Mouse (Mus musculus) limb, embryonic 12.5 days (tissue): ENCODE measurements around the gene Basp1. TPM values are rescaled to one million over a fixed set of nuclear protein-coding genes. Genes with fewer than 3 reads are reported as not detected.

Source experiments
- ATAC-seq: fragments of 200-750 bp; cut with Nextera tagmentation; 2 replicates; pipeline ENCODE4 v1.8.0; 2017; ENCODE audit warnings: low read depth, moderate TSS enrichment; ENCODE audit not compliant: insufficient number of reproducible peaks, insufficient read depth, low FRiP score, low TSS enrichment
- H3K27ac ChIP-seq: fragments of 300-500 bp; sonication (generic); 2 replicates; pipeline ENCODE4 v1.5.1; 2016; ENCODE audit warnings: mild to moderate bottlenecking, moderate library complexity
- H3K27me3 ChIP-seq: fragments of 300-500 bp; sonication (generic); 2 replicates; pipeline ENCODE4 v1.6.1; 2016; ENCODE audit warnings: mild to moderate bottlenecking, moderate library complexity
- H3K36me3 ChIP-seq: fragments of 300-500 bp; sonication (generic); 2 replicates; pipeline ENCODE4 v1.6.1; 2016; ENCODE audit warnings: mild to moderate bottlenecking, moderate library complexity
- H3K4me1 ChIP-seq: fragments of 300-500 bp; sonication (generic); replicated peaks from 2 replicates; pipeline ENCODE4 v1.6.1; 2016
- H3K4me2 ChIP-seq: fragments of 300-500 bp; sonication (generic); 2 replicates; pipeline ENCODE4 v1.6.1; 2016; ENCODE audit warnings: mild to moderate bottlenecking, moderate library complexity
- H3K4me3 ChIP-seq: fragments of 300-500 bp; sonication (generic); replicated peaks from 2 replicates; pipeline ENCODE4 v1.5.1; 2016; ENCODE audit warnings: mild to moderate bottlenecking
- H3K9ac ChIP-seq: fragments of 300-500 bp; sonication (generic); replicated peaks from 2 replicates; pipeline ENCODE4 v1.6.1; 2016; ENCODE audit warnings: mild to moderate bottlenecking, moderate library complexity
- H3K9me3 ChIP-seq: fragments of 300-500 bp; sonication (generic); 2 replicates; pipeline ENCODE4 v1.6.1; 2016; ENCODE audit warnings: mild to moderate bottlenecking, moderate library complexity
- WGBS: fragments of 180-500 bp; shearing (Covaris S2); methylation state at CpG from one replicate; pipeline ENCODE4 v1.1.7; 2016; 5-methylcytosine and 5-hydroxymethylcytosine counted together
- polyA plus RNA-seq: library from polyadenylated mRNA; unstranded; fragments of >200 nt; fragmentation: Nextera tagmentation; extraction: Ambion mirVana; gene quantifications from 2 replicates; pipeline ENCODE4 v1.2.1, GENCODE M21; 2016

Basp1 gene
- polyA plus RNA-seq, 1 experiment from 2014 or later, result 113 TPM

GRCm38 (mm10) chr15:25364160-25364818 lies 49.3 kb downstream of the Basp1 start:
- H3K36me3 ChIP-seq, result peaks cover 14% of the 10 kb centered on the region; the same call in 1 of the 2 replicates
- peak overlapping the region; percentile 65 for H3K9ac ChIP-seq
- H3K4me2 ChIP-seq, result peak overlapping the region; percentile 58
- no peak overlapping the region for H3K27ac ChIP-seq
- H3K9me3 ChIP-seq, result no peaks in the 10 kb centered on the region
- no peaks in the 10 kb centered on the region for H3K27me3 ChIP-seq
- peak; percentile 7; the same call in 1 of the 2 replicates for ATAC-seq
- WGBS, result 19% methylated on average over 97 of the region's 97 CpGs
- H3K4me3 ChIP-seq, result peak overlapping the region; percentile 35
- H3K4me1 ChIP-seq, result peaks cover 11% of the 10 kb centered on the region

GRCm38 (mm10) chr15:25363636-25364035 lies 49.9 kb downstream of the Basp1 start:
- WGBS, result 93% methylated on average over 9 of the region's 9 CpGs
- peak overlapping the region; percentile 58; the same call in 1 of the 2 replicates for H3K4me2 ChIP-seq
- no peaks in the 10 kb centered on the region for H3K27me3 ChIP-seq
- H3K4me3 ChIP-seq, result no peak overlapping the region
- peaks cover 14% of the 10 kb centered on the region; the same call in 1 of the 2 replicates for H3K36me3 ChIP-seq
- peaks cover 11% of the 10 kb centered on the region for H3K4me1 ChIP-seq
- no peak overlapping the region for H3K27ac ChIP-seq
- no peak overlapping the region for H3K9ac ChIP-seq
- no peaks in the 10 kb centered on the region for H3K9me3 ChIP-seq
- no peak for ATAC-seq

- ATAC-seq, result no peak
- Histone ChIP-seq H3K36me3 (peaks cover 14% of the 10 kb centered on the region; the same call in 1 of the 2 replicates), H3K9ac (no peak overlapping the region), H3K27me3 (no peaks in the 10 kb centered on the region), H3K27ac (no peak overlapping the region), H3K4me2 (no peak overlapping the region), H3K4me1 (peaks cover 11% of the 10 kb centered on the region), H3K4me3 (no peak overlapping the region), H3K9me3 (no peaks in the 10 kb centered on the region)
- WGBS, result 57% methylated on average over 5 of the region's 5 CpGs
Observed at GRCm38 (mm10) chr15:25360825-25361224, 52.7 kb downstream of the Basp1 start.

- no peak overlapping the region for H3K4me3 ChIP-seq
- no peak for ATAC-seq
- H3K9ac ChIP-seq, result no peak overlapping the region
- 50% methylated on average over 14 of the region's 14 CpGs for WGBS
- H3K4me1 ChIP-seq, result no peaks in the 10 kb centered on the region
- no peak overlapping the region for H3K4me2 ChIP-seq
- no peaks in the 10 kb centered on the region for H3K27me3 ChIP-seq
- no peaks in the 10 kb centered on the region for H3K9me3 ChIP-seq
- H3K27ac ChIP-seq, result no peak overlapping the region
- peaks cover 2% of the 10 kb centered on the region; the same call in 1 of the 2 replicates for H3K36me3 ChIP-seq
Observed at GRCm38 (mm10) chr15:25358680-25359097, 54.9 kb downstream of the Basp1 start.

- no peaks in the 10 kb centered on the region for H3K36me3 ChIP-seq
- no peaks in the 10 kb centered on the region for H3K4me1 ChIP-seq
- H3K9me3 ChIP-seq, result no peaks in the 10 kb centered on the region
- H3K4me3 ChIP-seq, result no peak overlapping the region
- no peak for ATAC-seq
- H3K27me3 ChIP-seq, result no peaks in the 10 kb centered on the region
- no peak overlapping the region for H3K27ac ChIP-seq
- 93% methylated on average over 5 of the region's 5 CpGs for WGBS
- H3K9ac ChIP-seq, result no peak overlapping the region
- no peak overlapping the region for H3K4me2 ChIP-seq
Observed at GRCm38 (mm10) chr15:25355339-25355738, 58.2 kb downstream of the Basp1 start.

- Histone ChIP-seq H3K27ac (no peak overlapping the region), H3K4me1 (no peaks in the 10 kb centered on the region), H3K4me2 (no peak overlapping the region), H3K9ac (no peak overlapping the region), H3K36me3 (no peaks in the 10 kb centered on the region), H3K27me3 (no peaks in the 10 kb centered on the region), H3K9me3 (no peaks in the 10 kb centered on the region), H3K4me3 (no peak overlapping the region)
- 80% methylated on average over 6 of the region's 6 CpGs for WGBS
- no peak for ATAC-seq
Observed at GRCm38 (mm10) chr15:25354738-25355137, 58.8 kb downstream of the Basp1 start.

GRCm38 (mm10) chr15:25353498-25353897 lies 60.1 kb downstream of the Basp1 start:
- WGBS, result 82% methylated on average over 6 of the region's 6 CpGs
- H3K4me1 ChIP-seq, result no peaks in the 10 kb centered on the region
- H3K4me2 ChIP-seq, result no peak overlapping the region
- no peak for ATAC-seq
- no peak overlapping the region for H3K9ac ChIP-seq
- no peak overlapping the region for H3K4me3 ChIP-seq
- no peak overlapping the region for H3K27ac ChIP-seq
- H3K27me3 ChIP-seq, result no peaks in the 10 kb centered on the region
- no peaks in the 10 kb centered on the region for H3K9me3 ChIP-seq
- H3K36me3 ChIP-seq, result no peaks in the 10 kb centered on the region

GRCm38 (mm10) chr15:25343263-25343662 lies 70.3 kb downstream of the Basp1 start:
- no peaks in the 10 kb centered on the region for H3K4me1 ChIP-seq
- H3K36me3 ChIP-seq, result no peaks in the 10 kb centered on the region
- no peaks in the 10 kb centered on the region for H3K9me3 ChIP-seq
- no peak overlapping the region for H3K4me3 ChIP-seq
- H3K27ac ChIP-seq, result no peak overlapping the region
- no peak overlapping the region for H3K4me2 ChIP-seq
- H3K27me3 ChIP-seq, result no peaks in the 10 kb centered on the region
- ATAC-seq, result no peak
- 80% methylated on average over 6 of the region's 6 CpGs for WGBS
- no peak overlapping the region for H3K9ac ChIP-seq

GRCm38 (mm10) chr15:25335277-25335676 lies 78.3 kb downstream of the Basp1 start:
- H3K4me1 ChIP-seq, result no peaks in the 10 kb centered on the region
- WGBS, result 87% methylated on average over 11 of the region's 11 CpGs
- ATAC-seq, result no peak
- H3K9ac ChIP-seq, result no peak overlapping the region
- no peak overlapping the region for H3K4me3 ChIP-seq
- no peaks in the 10 kb centered on the region for H3K9me3 ChIP-seq
- no peak overlapping the region for H3K4me2 ChIP-seq
- no peak overlapping the region for H3K27ac ChIP-seq
- no peaks in the 10 kb centered on the region for H3K27me3 ChIP-seq
- no peaks in the 10 kb centered on the region for H3K36me3 ChIP-seq

- Histone ChIP-seq H3K4me1 (no peaks in the 10 kb centered on the region), H3K36me3 (no peaks in the 10 kb centered on the region), H3K27me3 (no peaks in the 10 kb centered on the region), H3K27ac (no peak overlapping the region), H3K9ac (no peak overlapping the region), H3K9me3 (no peaks in the 10 kb centered on the region), H3K4me2 (no peak overlapping the region), H3K4me3 (no peak overlapping the region)
- no peak for ATAC-seq
- WGBS, result 73% methylated on average over 16 of the region's 16 CpGs
Observed at GRCm38 (mm10) chr15:25331877-25332445, 81.6 kb downstream of the Basp1 start.

- H3K36me3 ChIP-seq, result no peaks in the 10 kb centered on the region
- 79% methylated on average over 4 of the region's 4 CpGs for WGBS
- H3K27me3 ChIP-seq, result no peaks in the 10 kb centered on the region
- no peak overlapping the region for H3K4me2 ChIP-seq
- no peak overlapping the region for H3K9ac ChIP-seq
- no peak overlapping the region for H3K27ac ChIP-seq
- no peaks in the 10 kb centered on the region for H3K4me1 ChIP-seq
- H3K9me3 ChIP-seq, result no peaks in the 10 kb centered on the region
- no peak overlapping the region for H3K4me3 ChIP-seq
- ATAC-seq, result no peak
Observed at GRCm38 (mm10) chr15:25330946-25331345, 82.6 kb downstream of the Basp1 start.

- Histone ChIP-seq H3K27ac (no peak overlapping the region), H3K4me3 (no peak overlapping the region), H3K4me1 (no peaks in the 10 kb centered on the region), H3K9me3 (no peaks in the 10 kb centered on the region), H3K9ac (no peak overlapping the region), H3K36me3 (no peaks in the 10 kb centered on the region), H3K4me2 (no peak overlapping the region), H3K27me3 (no peaks in the 10 kb centered on the region)
- ATAC-seq, result no peak
- WGBS, result 72% methylated on average over 2 of the region's 2 CpGs
Observed at GRCm38 (mm10) chr15:25322601-25323000, 91.0 kb downstream of the Basp1 start.
